Mouse (Mus musculus): ENCODE measurements around the gene Tcirg1.

- TF ChIP-seq CHD2 (IDR thresholded peaks at IDR 0.05; ENCODE audit: low read depth, low read length) = no peak
- TF ChIP-seq MAFK (IDR thresholded peaks at IDR 0.05; ENCODE audit: insufficient read depth, low read depth, low read length) = no peak
- TF ChIP-seq ZNF384 (IDR thresholded peaks at IDR 0.05; ENCODE audit: low read depth, low read length) = no peak
- TF ChIP-seq ZC3H11A (IDR thresholded peaks at IDR 0.05; ENCODE audit: borderline replicate concordance, low read depth, low read length) = no peak
- no peak for TF ChIP-seq HCFC1 (IDR thresholded peaks at IDR 0.05; ENCODE audit: borderline replicate concordance, insufficient read depth, low read length)
Measured at GRCm38 (mm10) chr19:3875045-3875444, 31.9 kb downstream of the Tcirg1 start.
